Mouse (Mus musculus) midbrain, embryonic 16.5 days (tissue): ENCODE data around the gene Synpo2. TPM values are rescaled to one million over a fixed set of nuclear protein-coding genes. Genes with fewer than 3 reads are reported as not detected.

ENCODE experiments used
- ATAC-seq: fragments of 200-750 bp; cut with Nextera tagmentation; 2 replicates; pipeline ENCODE4 v1.8.0; 2017; ENCODE audit warnings: moderate TSS enrichment
- H3K27ac ChIP-seq: fragments of 300-500 bp; sonication (generic); 2 replicates; pipeline ENCODE4 v1.5.1; 2014; ENCODE audit warnings: mild to moderate bottlenecking, low read length, mixed read lengths
- H3K27me3 ChIP-seq: fragments of 300-500 bp; sonication (generic); 2 replicates; pipeline ENCODE4 v1.6.1; 2014; ENCODE audit warnings: low read depth, low read length, mixed read lengths; ENCODE audit not compliant: control insufficient read depth, insufficient read depth
- H3K36me3 ChIP-seq: fragments of 300-500 bp; sonication (generic); 2 replicates; pipeline ENCODE4 v1.6.1; 2014; ENCODE audit warnings: mild to moderate bottlenecking, low read length, moderate library complexity, mixed read lengths; ENCODE audit not compliant: control insufficient read depth, insufficient read depth
- H3K4me1 ChIP-seq: fragments of 300-500 bp; sonication (generic); 2 replicates; pipeline ENCODE4 v1.6.1; 2014; ENCODE audit warnings: mild to moderate bottlenecking, low read length, mixed read lengths; ENCODE audit not compliant: control insufficient read depth, insufficient read depth
- H3K4me2 ChIP-seq: fragments of 300-500 bp; sonication (generic); 2 replicates; pipeline ENCODE4 v1.6.1; 2014; ENCODE audit warnings: mild to moderate bottlenecking, low read length, mixed read lengths
- H3K4me3 ChIP-seq: fragments of 300-500 bp; sonication (generic); 2 replicates; pipeline ENCODE4 v1.5.1; 2014; ENCODE audit warnings: low read depth, mild to moderate bottlenecking, low read length, moderate library complexity, mixed read lengths
- H3K9ac ChIP-seq: fragments of 300-500 bp; sonication (generic); 2 replicates; pipeline ENCODE4 v1.6.1; 2014; ENCODE audit warnings: low read depth, low read length, mixed read lengths
- H3K9me3 ChIP-seq: fragments of 300-500 bp; sonication (generic); replicated peaks from 2 replicates; pipeline ENCODE4 v1.6.1; 2014; ENCODE audit warnings: mild to moderate bottlenecking, low read length, mixed read lengths; ENCODE audit not compliant: control insufficient read depth, poor library complexity, severe bottlenecking
- WGBS: fragments of 180-500 bp; shearing (Covaris S2); extraction: QIAGEN DNeasy Blood & Tissue Kit; methylation state at CpG from one replicate; pipeline ENCODE4 v1.1.7; 2014; 5-methylcytosine and 5-hydroxymethylcytosine counted together
- polyA plus RNA-seq: library from polyadenylated mRNA; unstranded; fragments of >200 nt; fragmentation: Nextera tagmentation; extraction: Ambion mirVana; gene quantifications from 2 replicates; pipeline ENCODE4 v1.2.1, GENCODE M21; 2015

Synpo2 gene
- polyA plus RNA-seq, 1 experiment from 2014 or later: 3.2 TPM

GRCm38 (mm10) chr3:123103151-123103860 lies 132.6 kb downstream of the Synpo2 start:
- Histone ChIP-seq H3K27me3 (no peaks in the 10 kb centered on the region), H3K9me3 (no peaks in the 10 kb centered on the region), H3K36me3 (no peaks in the 10 kb centered on the region), H3K27ac (no peak overlapping the region), H3K9ac (no peak overlapping the region), H3K4me3 (no peak overlapping the region), H3K4me2 (no peak overlapping the region), H3K4me1 (no peaks in the 10 kb centered on the region)
- 28% methylated on average over 12 of the region's 13 CpGs for WGBS
- peak; percentile 84 for ATAC-seq

- Histone ChIP-seq H3K9me3 (no peaks in the 10 kb centered on the region), H3K27me3 (no peaks in the 10 kb centered on the region), H3K4me3 (no peak overlapping the region), H3K36me3 (no peaks in the 10 kb centered on the region), H3K4me1 (no peaks in the 10 kb centered on the region), H3K9ac (no peak overlapping the region), H3K4me2 (no peak overlapping the region), H3K27ac (no peak overlapping the region)
- 95% methylated on average over 2 of the region's 2 CpGs for WGBS
- no peak for ATAC-seq
These were observed 134.2 kb downstream of the Synpo2 start for GRCm38 (mm10) chr3:123101761-123102160.

GRCm38 (mm10) chr3:123095111-123095510 lies 140.8 kb downstream of the Synpo2 start:
- Histone ChIP-seq H3K9me3 (no peaks in the 10 kb centered on the region), H3K36me3 (no peaks in the 10 kb centered on the region), H3K4me2 (no peak overlapping the region), H3K4me3 (no peak overlapping the region), H3K27ac (no peak overlapping the region), H3K9ac (no peak overlapping the region), H3K27me3 (no peaks in the 10 kb centered on the region), H3K4me1 (peaks cover 3% of the 10 kb centered on the region; the same call in 1 of the 2 replicates)
- no peak for ATAC-seq
- WGBS: 92% methylated on average over 2 of the region's 2 CpGs

GRCm38 (mm10) chr3:123093640-123094361 lies 142.1 kb downstream of the Synpo2 start:
- Histone ChIP-seq H3K4me3 (no peak overlapping the region), H3K36me3 (no peaks in the 10 kb centered on the region), H3K9ac (no peak overlapping the region), H3K27ac (no peak overlapping the region), H3K4me2 (peak overlapping the region; percentile 26; the same call in 1 of the 2 replicates), H3K9me3 (no peaks in the 10 kb centered on the region), H3K4me1 (peaks cover 3% of the 10 kb centered on the region; the same call in 1 of the 2 replicates), H3K27me3 (no peaks in the 10 kb centered on the region)
- ATAC-seq: peak; percentile 46; the same call in 1 of the 2 replicates
- WGBS: 75% methylated on average over 11 of the region's 11 CpGs

GRCm38 (mm10) chr3:123092913-123093639 lies 142.9 kb downstream of the Synpo2 start:
- H3K4me3 ChIP-seq: no peak overlapping the region
- peak; percentile 83 for ATAC-seq
- 45% methylated on average over 12 of the region's 12 CpGs for WGBS
- H3K9me3 ChIP-seq: no peaks in the 10 kb centered on the region
- H3K9ac ChIP-seq: no peak overlapping the region
- no peaks in the 10 kb centered on the region for H3K36me3 ChIP-seq
- peaks cover 3% of the 10 kb centered on the region; the same call in 1 of the 2 replicates for H3K4me1 ChIP-seq
- no peaks in the 10 kb centered on the region for H3K27me3 ChIP-seq
- H3K4me2 ChIP-seq: peak overlapping the region; percentile 26; the same call in 1 of the 2 replicates
- H3K27ac ChIP-seq: peak overlapping the region; percentile 41; the same call in 1 of the 2 replicates

- peak; percentile 82 for ATAC-seq
These were observed 143.5 kb downstream of the Synpo2 start for GRCm38 (mm10) chr3:123092442-123092841.

GRCm38 (mm10) chr3:123089297-123090020 lies 146.5 kb downstream of the Synpo2 start:
- WGBS: 82% methylated on average over 11 of the region's 11 CpGs
- Histone ChIP-seq H3K36me3 (no peaks in the 10 kb centered on the region), H3K27ac (no peak overlapping the region), H3K27me3 (no peaks in the 10 kb centered on the region), H3K9ac (no peak overlapping the region), H3K4me2 (no peak overlapping the region), H3K9me3 (no peaks in the 10 kb centered on the region), H3K4me3 (no peak overlapping the region), H3K4me1 (peaks cover 3% of the 10 kb centered on the region; the same call in 1 of the 2 replicates)
- no peak for ATAC-seq

More at GRCm38 (mm10) chr3:123092442-123092841, 143.5 kb downstream of the Synpo2 start:
- Histone ChIP-seq H3K9ac (no peak overlapping the region), H3K36me3 (no peaks in the 10 kb centered on the region), H3K4me1 (peaks cover 3% of the 10 kb centered on the region; the same call in 1 of the 2 replicates), H3K27me3 (no peaks in the 10 kb centered on the region), H3K27ac (no peak overlapping the region), H3K9me3 (no peaks in the 10 kb centered on the region), H3K4me3 (no peak overlapping the region), H3K4me2 (no peak overlapping the region)
- WGBS: 43% methylated on average over 6 of the region's 6 CpGs

- Histone ChIP-seq H3K9ac (no peak overlapping the region), H3K9me3 (no peaks in the 10 kb centered on the region), H3K4me1 (peaks cover 2% of the 10 kb centered on the region; the same call in 1 of the 2 replicates), H3K27me3 (no peaks in the 10 kb centered on the region), H3K4me3 (no peak overlapping the region), H3K4me2 (no peak overlapping the region), H3K27ac (no peak overlapping the region), H3K36me3 (no peaks in the 10 kb centered on the region)
- ATAC-seq: no peak
- 93% methylated on average over 5 of the region's 5 CpGs for WGBS
These were observed 147.7 kb downstream of the Synpo2 start for GRCm38 (mm10) chr3:123088284-123088683.
